Mouse (Mus musculus) CH12.LX (cell line): ENCODE measurements around the gene Fbxl20. TPM values are rescaled to one million over a fixed set of nuclear protein-coding genes. Genes with fewer than 3 reads are reported as not detected.

Source experiments
- DNase-seq: peaks from one replicate; pipeline ENCODE4 v3.0.0-alpha.2; 2013; ENCODE audit errors: extremely low read depth
- H3K27ac ChIP-seq: 2 replicates; pipeline ENCODE4 v1.5.1; 2012; ENCODE audit warnings: low read depth, mild to moderate bottlenecking, control low read depth, moderate library complexity; ENCODE audit not compliant: insufficient read depth
- H3K27me3 ChIP-seq: replicated peaks from 2 replicates; pipeline ENCODE3; 2012; ENCODE audit warnings: inconsistent platforms
- H3K36me3 ChIP-seq, 2 experiments: replicated peaks in 1 of 2; 2 replicates each; pipeline versions ENCODE3 to v1.6.1; 2012; ENCODE audit warnings: inconsistent platforms in 1 of 2, low read length in 1 of 2, mild to moderate bottlenecking in 1 of 2, mixed read lengths in 1 of 2, moderate library complexity in 1 of 2; ENCODE audit not compliant: control insufficient read depth in 1 of 2, insufficient read depth in 1 of 2
- H3K4me1 ChIP-seq, 2 experiments: 2 replicates each; pipeline ENCODE4 v1.6.1; 2012; ENCODE audit warnings: inconsistent platforms in 1 of 2, moderate library complexity in 1 of 2; ENCODE audit not compliant: insufficient read depth in 2 of 2, control insufficient read depth in 1 of 2
- H3K4me2 ChIP-seq: 2 replicates; pipeline ENCODE4 v1.6.1; 2012; ENCODE audit warnings: low read depth, mild to moderate bottlenecking, control low read depth; ENCODE audit not compliant: poor library complexity, insufficient read depth, severe bottlenecking
- H3K4me3 ChIP-seq, 3 experiments: fragments of 150-350 bp in 1 of 3; sonication (generic) in 1 of 3; replicated peaks in 1 of 3; 2 replicates each; pipeline versions ENCODE3 to v1.5.1; 2011 to 2012; ENCODE audit warnings: low read depth in 2 of 3, low read length in 2 of 3, mild to moderate bottlenecking in 2 of 3, moderate library complexity in 2 of 3, control low read depth in 1 of 3, improper control_type of control experiment in 1 of 3, inconsistent platforms in 1 of 3, mixed read lengths in 1 of 3; ENCODE audit not compliant: poor library complexity in 1 of 3
- H3K79me2 ChIP-seq: replicated peaks from 2 replicates; pipeline ENCODE4 v1.6.1; 2012; ENCODE audit warnings: mild to moderate bottlenecking, moderate library complexity; ENCODE audit not compliant: control insufficient read depth, poor library complexity, insufficient read depth, severe bottlenecking; ENCODE audit errors: extremely low read depth
- H3K9ac ChIP-seq: 2 replicates; pipeline ENCODE4 v1.6.1; 2012; ENCODE audit warnings: low read depth, mild to moderate bottlenecking, control low read depth, moderate library complexity; ENCODE audit not compliant: insufficient read depth
- H3K9me3 ChIP-seq: replicated peaks from 2 replicates; pipeline ENCODE3; 2012; ENCODE audit warnings: low read length, inconsistent platforms, mixed read lengths
- E2F4 ChIP-seq: IDR thresholded peaks from 2 replicates; pipeline ENCODE4 v1.6.1; 2011; ENCODE audit warnings: low read depth, low read length, improper control_type of control experiment; ENCODE audit not compliant: insufficient replicate concordance
- EP300 ChIP-seq: IDR thresholded peaks from 2 replicates; pipeline ENCODE4 v1.6.1; 2011; ENCODE audit warnings: low read length, improper control_type of control experiment
- ETS1 ChIP-seq: conservative IDR thresholded peaks from 2 replicates; pipeline ENCODE4 v1.6.1; 2012; ENCODE audit warnings: low read depth, mild to moderate bottlenecking, inconsistent platforms, low read length, improper control_type of control experiment, moderate library complexity
- GABPA ChIP-seq: IDR thresholded peaks from 2 replicates; pipeline ENCODE4 v1.6.1; 2012; ENCODE audit warnings: low read depth, low read length, improper control_type of control experiment, inconsistent platforms; ENCODE audit not compliant: insufficient replicate concordance
- IRF4 ChIP-seq: IDR thresholded peaks from 2 replicates; pipeline ENCODE4 v1.6.1; 2014; ENCODE audit warnings: low read depth, mild to moderate bottlenecking, inconsistent platforms, low read length, improper control_type of control experiment
- JUN ChIP-seq: IDR thresholded peaks from 2 replicates; pipeline ENCODE4 v1.6.1; 2011; ENCODE audit warnings: low read depth, mild to moderate bottlenecking, low read length, improper control_type of control experiment, moderate library complexity; ENCODE audit not compliant: insufficient read depth
- JUND ChIP-seq: conservative IDR thresholded peaks from 2 replicates; pipeline ENCODE4 v1.6.1; 2011; ENCODE audit warnings: low read depth, low read length, improper control_type of control experiment
- MAFK ChIP-seq: IDR thresholded peaks from 2 replicates; pipeline ENCODE4 v1.6.1; 2011; ENCODE audit warnings: low read length, improper control_type of control experiment; ENCODE audit not compliant: insufficient replicate concordance
- MAX ChIP-seq: IDR thresholded peaks from 2 replicates; pipeline ENCODE4 v1.6.1; 2011; ENCODE audit warnings: low read length, improper control_type of control experiment
- MAZ ChIP-seq: IDR thresholded peaks from 2 replicates; pipeline ENCODE4 v1.6.1; 2012; ENCODE audit warnings: low read depth, mild to moderate bottlenecking, inconsistent platforms, low read length, improper control_type of control experiment, moderate library complexity
- MEF2A ChIP-seq: IDR thresholded peaks from 2 replicates; pipeline ENCODE4 v1.6.1; 2014; ENCODE audit warnings: low read depth, mild to moderate bottlenecking, inconsistent platforms, low read length, improper control_type of control experiment, borderline replicate concordance
- PAX5 ChIP-seq: IDR thresholded peaks from 2 replicates; pipeline ENCODE4 v1.6.1; 2012; ENCODE audit warnings: low read length, inconsistent platforms, mixed read lengths
- POLR2A ChIP-seq: IDR thresholded peaks from 2 replicates; pipeline ENCODE4 v1.6.1; 2011; ENCODE audit warnings: low read depth, mild to moderate bottlenecking, improper control_type of control experiment, low read length
- POLR2AphosphoS2 ChIP-seq: IDR thresholded peaks from 2 replicates; pipeline ENCODE4 v1.6.1; 2011; ENCODE audit warnings: low read depth, low read length, improper control_type of control experiment
- RCOR1 ChIP-seq: conservative IDR thresholded peaks from 2 replicates; pipeline ENCODE4 v1.6.1; 2012; ENCODE audit warnings: low read depth, mild to moderate bottlenecking, inconsistent platforms, low read length, improper control_type of control experiment
- SIN3A ChIP-seq: IDR thresholded peaks from 2 replicates; pipeline ENCODE4 v1.6.1; 2012; ENCODE audit warnings: low read length, improper control_type of control experiment, inconsistent platforms
- SMC3 ChIP-seq: IDR thresholded peaks from 2 replicates; pipeline ENCODE4 v1.6.1; 2011; ENCODE audit warnings: low read depth, low read length, improper control_type of control experiment
- ZC3H11A ChIP-seq: IDR thresholded peaks from 2 replicates; pipeline ENCODE4 v1.6.1; 2012; ENCODE audit warnings: low read depth, mild to moderate bottlenecking, inconsistent platforms, low read length, improper control_type of control experiment
- ZMIZ1 ChIP-seq: IDR thresholded peaks from 2 replicates; pipeline ENCODE4 v1.6.1; 2012; ENCODE audit warnings: low read depth, mild to moderate bottlenecking, inconsistent platforms, low read length, improper control_type of control experiment
- ZNF384 ChIP-seq: IDR thresholded peaks from 2 replicates; pipeline ENCODE4 v1.6.1; 2012; ENCODE audit warnings: low read depth, low read length, improper control_type of control experiment, inconsistent platforms
- dilution Hi-C: fragments of 300-500 bp; cut with MboI; formaldehyde crosslinking; loops from 2 replicates; pipeline ENCODE4 v1.14.3; 2020; ENCODE audit warnings: low sequenced_read_pairs; ENCODE audit not compliant: extremely low pct_unique_long_range_greater_than_20kb, extremely low pct_ligation_motif_present
- in situ Hi-C: fragments of 300-500 bp; cut with MboI; formaldehyde crosslinking; loops from 3 replicates; pipeline ENCODE4 v1.14.3; 2019; ENCODE audit warnings: low sequenced_read_pairs, low pct_ligation_motif_present, low pct_unique_long_range_greater_than_20kb, mixed read lengths
- polyA plus RNA-seq: library from polyadenylated mRNA; unstranded; fragments of >175 nt; gene quantifications from 2 replicates; pipeline ENCODE4 v1.2.1, GENCODE M21; 2012; ENCODE audit warnings: low read depth; ENCODE audit not compliant: insufficient read length
- total RNA-seq, 2 experiments: library from RNA; depleted of rRNA; stranded (reverse); fragments of 300-350 nt in 1 of 2; fragments of >200 nt in 1 of 2; gene quantifications; 2 replicates each; pipeline ENCODE4 v1.2.3; 2012 to 2014

Gene Fbxl20
- total and polyA plus RNA-seq, 3 experiments = 6.4 to 9.0 (median 7.9) TPM

DNA sequence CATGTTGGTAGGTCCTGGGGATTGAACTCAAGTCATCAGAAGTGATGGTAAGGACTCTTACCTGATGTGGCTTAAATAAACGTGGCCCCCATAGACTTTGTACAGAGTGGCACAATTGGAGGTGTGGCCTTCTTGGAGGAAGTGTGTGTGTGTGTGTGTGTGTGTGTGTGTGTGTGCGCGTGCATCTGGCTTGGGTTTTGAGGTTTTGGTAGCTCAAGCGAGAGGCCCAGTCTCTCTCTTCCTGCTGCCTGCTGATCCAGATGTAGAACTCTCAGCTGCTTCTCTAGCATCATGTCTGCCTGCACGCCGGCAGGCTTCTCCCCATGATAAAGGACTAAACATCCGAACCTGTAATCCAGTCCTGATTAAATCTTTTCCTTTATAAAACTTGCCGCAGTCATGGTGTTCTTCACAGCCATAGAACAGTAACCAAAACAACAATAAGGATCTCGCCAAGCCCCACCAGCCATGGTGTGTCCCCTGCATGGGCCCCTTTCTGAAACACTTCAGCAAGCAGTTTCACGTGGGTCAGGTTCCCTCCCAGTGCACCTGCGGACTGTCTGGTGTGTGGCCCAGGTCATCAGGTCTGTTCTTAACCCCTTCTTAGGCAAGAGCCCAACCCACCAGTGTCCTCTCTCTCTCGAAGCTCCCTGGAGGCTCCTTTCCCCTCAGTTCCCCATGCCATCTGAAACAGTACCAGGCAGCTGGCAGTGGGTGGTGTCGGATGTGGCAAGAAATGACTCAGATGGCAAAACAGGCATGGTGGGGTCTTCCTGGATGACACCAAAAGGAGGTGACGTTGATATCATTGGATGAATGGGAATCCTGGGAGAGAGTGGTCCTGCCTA is 100.3 kb downstream of the Fbxl20 start (continued):
- TF ChIP-seq RCOR1 (0 out of 2 replicates have a peak, but pooled peaks have one; percentile 30), POLR2A (no peak), IRF4 (peak; percentile 79), EP300 (peak; percentile 49), GABPA (no peak), MEF2A (no peak), E2F4 (no peak), ETS1 (peak; percentile 53), JUN (peak; percentile 38; the same call in 1 of the 2 replicates), ZNF384 (no peak)

DNA sequence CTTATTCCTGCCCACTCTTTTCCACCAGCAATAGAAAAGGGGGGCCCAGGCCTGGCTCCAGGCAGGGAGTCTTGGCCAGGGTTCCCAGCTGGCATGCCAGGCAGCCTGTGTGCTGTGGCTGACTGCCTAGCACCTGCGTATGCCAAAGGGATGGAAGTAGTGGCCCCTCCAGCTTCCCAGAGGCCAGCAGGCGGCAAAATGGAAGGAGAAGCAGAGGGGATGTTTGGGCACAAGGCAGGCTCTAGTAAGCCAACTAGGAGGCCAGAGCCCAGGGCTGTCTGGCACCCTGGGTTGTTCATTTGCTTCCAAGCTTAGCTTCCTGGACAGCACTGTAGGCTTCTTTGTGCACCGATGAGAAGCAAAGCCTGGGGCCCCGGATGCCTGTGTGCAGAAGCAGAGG is 102.5 kb downstream of the Fbxl20 start:
- dilution Hi-C loops = no loop called here
- H3K9me3 ChIP-seq = peaks cover 12% of the 10 kb centered on the region
- no peaks in the 10 kb centered on the region for H3K79me2 ChIP-seq
- H3K27me3 ChIP-seq = no peaks in the 10 kb centered on the region
- TF ChIP-seq PAX5 (no peak), JUND (no peak), MAZ (no peak), SMC3 (no peak), GABPA (no peak), ZC3H11A (no peak), POLR2AphosphoS2 (no peak), ZMIZ1 (no peak), MAX (no peak), MAFK (no peak), SIN3A (no peak), MEF2A (no peak), RCOR1 (no peak)
- TF ChIP-seq, all 38 proteins: peak for 0
- in situ Hi-C loops = no loop called here
- Histone ChIP-seq H3K27ac (no peak overlapping the region), H3K4me1 (peaks cover 15 to 51% of the 10 kb centered on the region in 2 experiments), H3K36me3 (no peaks in the 10 kb centered on the region), H3K9ac (no peak overlapping the region), H3K4me2 (no peak overlapping the region), H3K4me3 (no peak overlapping the region)
- DNase-seq = no peak
